Mouse (Mus musculus) bone marrow macrophage, adult 2 months (primary cell): ENCODE data around the gene Hypk. TPM values are rescaled to one million over a fixed set of nuclear protein-coding genes. Genes with fewer than 3 reads are reported as not detected.

Experiments
- H3K27ac ChIP-seq: 2 replicates; pipeline ENCODE4 v1.5.1; 2012; ENCODE audit warnings: low read depth, low read length; ENCODE audit not compliant: insufficient read depth
- H3K4me1 ChIP-seq: 2 replicates; pipeline ENCODE4 v1.6.1; 2012; ENCODE audit warnings: low read length; ENCODE audit not compliant: control insufficient read depth, insufficient read depth
- H3K4me3 ChIP-seq: 2 replicates; pipeline ENCODE4 v1.5.1; 2012; ENCODE audit warnings: mild to moderate bottlenecking, low read length, moderate library complexity; ENCODE audit not compliant: insufficient read depth
- CTCF ChIP-seq: IDR thresholded peaks from 2 replicates; pipeline ENCODE4 v1.5.1; 2012; ENCODE audit warnings: low read depth, mild to moderate bottlenecking, low read length, moderate library complexity
- POLR2A ChIP-seq: IDR thresholded peaks from 2 replicates; pipeline ENCODE4 v1.6.1; 2012; ENCODE audit warnings: mild to moderate bottlenecking, low read depth, low read length, borderline replicate concordance
- polyA plus RNA-seq: library from polyadenylated mRNA; stranded (reverse); fragments of >200 nt; gene quantifications from 2 replicates; pipeline ENCODE4 v1.2.4, GENCODE M21; 2012; ENCODE audit not compliant: missing spikeins, insufficient read depth, insufficient read length

The Hypk gene
- polyA plus RNA-seq, 1 experiment: 44.7 TPM

DNA sequence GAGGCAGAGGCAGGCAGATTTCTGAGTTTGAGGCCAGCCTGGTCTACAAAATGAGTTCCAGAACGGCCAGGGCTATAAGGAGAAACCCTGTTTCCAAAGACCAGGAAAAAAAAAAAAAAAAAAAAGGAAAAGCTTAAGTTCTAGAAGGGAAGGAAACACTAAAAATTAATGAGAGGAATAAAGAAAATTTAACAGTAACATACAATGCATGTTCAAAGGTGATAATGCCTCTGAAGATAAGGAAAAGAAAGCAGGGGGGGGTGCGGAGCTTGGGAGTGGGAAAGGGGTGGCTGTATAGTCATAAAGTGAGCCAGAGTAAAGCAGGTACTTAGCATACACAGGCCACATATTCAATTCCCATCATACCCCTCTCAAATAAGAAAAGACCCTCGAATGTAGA, 8.0 kb upstream of the Hypk start:
- Histone ChIP-seq H3K27ac (no peak overlapping the region), H3K4me1 (peaks cover 22% of the 10 kb centered on the region), H3K4me3 (no peak overlapping the region)
- TF ChIP-seq CTCF (no peak), POLR2A (no peak)

- Histone ChIP-seq H3K4me3 (no peak overlapping the region), H3K4me1 (peaks cover 27% of the 10 kb centered on the region), H3K27ac (no peak overlapping the region)
- TF ChIP-seq POLR2A: no peak
- TF ChIP-seq CTCF: no peak
Measured at GRCm38 (mm10) chr2:121446506-121446905, 6.6 kb upstream of the Hypk start.

DNA sequence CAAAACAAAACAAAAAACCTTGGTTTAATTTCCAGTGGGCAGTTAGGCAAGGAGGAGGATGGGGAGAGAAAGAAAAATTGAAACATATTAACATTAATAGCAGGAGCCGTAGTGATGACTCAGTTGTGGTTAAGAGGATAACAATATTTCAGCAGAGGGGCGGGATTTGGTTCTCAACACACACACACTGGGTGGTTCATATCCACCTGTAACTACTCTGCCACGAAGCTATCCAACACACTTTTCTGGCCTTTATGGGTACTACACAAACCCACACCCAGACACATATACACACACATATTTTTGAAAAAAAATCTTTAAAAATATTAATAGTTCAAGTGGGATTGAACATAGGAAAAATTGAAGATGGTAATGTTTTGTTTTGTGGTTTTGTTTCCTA, 6.1 kb upstream of the Hypk start:
- H3K27ac ChIP-seq: no peak overlapping the region
- no peak for TF ChIP-seq CTCF
- no peak for TF ChIP-seq POLR2A
- H3K4me3 ChIP-seq: no peak overlapping the region
- peaks cover 29% of the 10 kb centered on the region for H3K4me1 ChIP-seq

DNA sequence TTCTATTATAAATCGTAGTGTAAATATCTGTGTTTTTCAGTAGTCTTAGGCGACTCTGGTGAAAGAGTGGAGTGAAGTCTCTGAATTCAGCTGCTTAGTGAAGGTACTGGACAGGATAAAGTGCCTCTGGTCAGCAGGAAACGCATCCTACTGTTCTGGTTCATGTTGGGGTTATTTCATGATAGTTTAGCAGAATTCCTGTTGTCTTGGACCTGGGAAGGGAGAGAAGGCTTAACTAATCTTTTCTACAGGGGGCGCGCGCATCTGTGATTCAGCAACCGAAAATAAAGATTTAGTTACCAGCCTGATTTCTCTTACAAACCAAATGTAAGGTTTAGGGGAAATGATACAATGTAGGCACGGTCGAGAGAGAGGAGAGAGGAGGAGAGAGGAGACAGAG, 5.0 kb upstream of the Hypk start:
- TF ChIP-seq CTCF (no peak), POLR2A (no peak)
- peak overlapping the region; percentile 55 for H3K4me3 ChIP-seq
- peaks cover 31% of the 10 kb centered on the region for H3K4me1 ChIP-seq
- peak overlapping the region; percentile 67 for H3K27ac ChIP-seq

DNA sequence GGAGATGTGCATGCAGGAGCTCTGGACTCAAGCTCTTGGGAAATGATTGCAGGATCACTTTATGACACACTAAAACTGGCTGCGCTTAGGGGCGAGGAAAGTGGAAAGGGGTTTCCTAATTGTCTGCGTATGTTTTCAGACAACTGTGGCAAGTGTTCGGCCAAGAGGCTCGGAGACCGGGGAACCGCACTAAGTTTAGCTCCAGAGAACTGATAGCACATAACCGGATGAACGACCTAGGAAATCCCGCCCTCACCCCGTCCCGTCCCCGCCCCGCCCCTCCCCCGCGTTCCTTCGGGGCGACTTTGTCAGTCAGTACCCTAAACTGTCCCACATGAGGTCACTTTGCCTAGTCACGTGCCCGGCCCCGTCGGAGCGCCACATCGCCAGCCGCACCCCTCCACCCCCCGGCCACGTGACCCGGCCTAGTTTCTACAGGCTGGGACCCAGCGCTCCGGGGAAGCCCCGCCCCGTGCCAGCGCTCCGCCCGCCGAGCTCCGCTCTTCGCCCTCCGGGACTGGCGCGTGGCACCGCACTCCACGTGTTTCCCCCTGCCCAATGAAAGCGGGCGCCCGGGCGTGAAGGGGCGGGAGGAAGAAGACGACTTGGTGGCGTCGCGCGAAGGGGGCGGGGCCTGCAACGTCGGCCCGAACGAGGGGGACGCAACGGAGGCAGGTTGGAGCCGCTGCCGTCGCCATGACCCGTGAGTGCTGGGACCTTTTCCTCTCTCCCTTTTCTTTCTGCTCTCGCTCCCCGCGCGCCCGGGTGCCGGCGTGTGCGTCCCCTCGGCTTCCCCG, 4.2 kb upstream of the Hypk start, which contains the start of gene Serf2:
Gene Serf2 (plus strand): TSS at position 457 of the 797 bp plus-strand sequence.
- peak within 1 kb of the TSS; percentile 78 for H3K27ac ChIP-seq

DNA sequence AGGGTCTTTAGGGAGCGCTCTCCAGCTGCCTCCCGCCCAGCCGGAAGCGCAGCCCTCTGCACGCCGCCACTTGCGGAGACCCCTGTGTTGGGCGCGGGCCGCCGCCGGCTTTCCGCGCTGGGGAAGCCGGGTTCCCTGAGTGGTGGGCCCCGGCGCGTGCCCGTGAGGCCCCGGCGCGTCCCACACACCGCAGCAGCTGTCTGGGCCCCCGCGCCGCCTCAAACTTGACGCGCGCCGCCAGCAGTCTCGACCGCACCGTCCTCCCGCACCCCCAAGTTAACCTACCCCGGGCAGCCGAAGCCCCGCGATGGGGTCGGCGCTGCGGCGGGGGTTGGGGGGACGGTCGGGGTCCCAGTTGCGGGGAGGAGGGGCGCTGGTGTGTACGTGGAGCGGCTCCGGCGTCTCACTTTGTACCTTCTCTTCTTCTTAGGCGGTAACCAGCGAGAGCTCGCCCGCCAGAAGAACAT, 3.5 kb upstream of the Hypk start:
- TF ChIP-seq POLR2A: no peak
- no peak for TF ChIP-seq CTCF
- Histone ChIP-seq H3K27ac (peak overlapping the region; percentile 78), H3K4me3 (peak overlapping the region; percentile 83), H3K4me1 (peaks cover 35% of the 10 kb centered on the region)

More for the DNA sequence above, 4.2 kb upstream of the Hypk start, which contains the start of gene Serf2:
- no peak for TF ChIP-seq POLR2A
- no peak for TF ChIP-seq CTCF
- H3K4me3 ChIP-seq: peak within 1 kb of the TSS; percentile 83
- H3K4me1 ChIP-seq: peaks cover 35% of the 10 kb centered on the region

- TF ChIP-seq POLR2A: no peak
- TF ChIP-seq CTCF: no peak
- Histone ChIP-seq H3K27ac (peak overlapping the region; percentile 78), H3K4me3 (peak overlapping the region; percentile 83), H3K4me1 (peaks cover 35% of the 10 kb centered on the region)
Measured at GRCm38 (mm10) chr2:121450093-121450492, 3.0 kb upstream of the Hypk start.

DNA sequence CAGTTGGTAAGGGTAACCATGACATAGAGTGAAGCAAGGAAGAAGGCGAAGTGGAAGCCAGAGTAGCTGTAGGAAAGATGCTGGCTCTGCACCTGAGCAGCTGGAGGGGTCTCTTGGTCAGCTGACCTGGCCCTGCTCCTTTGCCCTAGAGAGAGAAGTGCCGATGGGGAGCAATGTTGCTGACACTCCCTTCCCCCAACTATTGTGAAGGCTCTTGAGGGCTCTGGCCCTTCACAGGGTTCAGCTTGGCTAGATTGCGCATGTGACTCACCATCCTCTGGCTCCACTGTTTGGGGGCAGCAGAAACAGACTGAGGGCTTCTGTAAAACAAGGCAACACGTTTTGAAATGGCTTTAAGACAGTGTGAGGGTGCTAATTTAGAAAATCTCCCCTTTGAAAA, 729 bp upstream of the Hypk start:
- H3K4me1 ChIP-seq: peaks cover 32% of the 10 kb centered on the region
- H3K4me3 ChIP-seq: no peak overlapping the region
- peak overlapping the region; percentile 51 for H3K27ac ChIP-seq
- no peak for TF ChIP-seq POLR2A
- TF ChIP-seq CTCF: no peak

DNA sequence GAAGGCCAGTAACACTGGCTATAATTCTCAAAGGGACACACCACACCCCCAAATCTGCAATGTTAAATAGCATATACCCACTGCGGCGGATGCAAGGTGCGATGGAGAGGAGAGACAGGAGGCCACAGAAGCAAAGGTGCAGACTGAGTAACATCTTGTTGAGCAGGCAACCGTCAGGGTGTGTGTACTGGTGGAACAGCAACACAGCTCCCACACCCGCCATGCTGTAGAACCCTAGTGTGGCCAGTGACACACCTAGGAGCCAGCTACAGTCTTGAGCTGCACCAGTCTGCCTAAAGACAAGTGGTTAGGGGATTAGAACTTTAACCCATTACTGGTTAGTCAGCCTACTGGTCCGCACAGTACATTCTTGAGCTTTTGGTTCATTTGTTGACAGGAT, 827 bp downstream of the Hypk start:
- no peak for TF ChIP-seq POLR2A
- no peak for TF ChIP-seq CTCF
- Histone ChIP-seq H3K4me1 (peaks cover 26% of the 10 kb centered on the region), H3K4me3 (no peak overlapping the region), H3K27ac (no peak overlapping the region)

- Histone ChIP-seq H3K4me1 (peaks cover 26% of the 10 kb centered on the region), H3K27ac (no peak overlapping the region), H3K4me3 (no peak overlapping the region)
- no peak for TF ChIP-seq POLR2A
- no peak for TF ChIP-seq CTCF
Measured at GRCm38 (mm10) chr2:121455534-121455933, 2.4 kb downstream of the Hypk start.
